Mouse (Mus musculus) C2C12 (cell line): ENCODE data around the gene Tk2. TPM values are rescaled to one million over a fixed set of nuclear protein-coding genes. Genes with fewer than 3 reads are reported as not detected.

Experiments used
- H3K27me3 ChIP-seq: one replicate; pipeline ENCODE4 v1.6.1; 2011; ENCODE audit not compliant: control insufficient read depth, insufficient read depth, insufficient read length
- H3K36me3 ChIP-seq: one replicate; pipeline ENCODE4 v1.6.1; 2011; ENCODE audit not compliant: control insufficient read depth, insufficient read depth
- H3K4me3 ChIP-seq: one replicate; pipeline ENCODE4 v1.5.1; 2011; ENCODE audit warnings: mild to moderate bottlenecking, control low read depth; ENCODE audit not compliant: poor library complexity, insufficient read depth, severe bottlenecking
- H3K79me2 ChIP-seq: one replicate; pipeline ENCODE4 v1.6.1; 2011; ENCODE audit not compliant: control insufficient read depth, insufficient read depth
- H3K79me3 ChIP-seq: one replicate; pipeline ENCODE4 v1.6.1; 2011; ENCODE audit warnings: low read depth, control low read depth
- H3ac ChIP-seq: one replicate; pipeline ENCODE3; 2011; ENCODE audit warnings: low read depth; ENCODE audit not compliant: control insufficient read depth, insufficient read length
- CEBPB ChIP-seq: IDR thresholded peaks from one replicate; pipeline ENCODE4 v1.6.1; 2011; ENCODE audit warnings: low read depth, mild to moderate bottlenecking, control low read depth, moderate library complexity
- CTCF ChIP-seq: IDR thresholded peaks from one replicate; pipeline ENCODE4 v1.5.1; 2011; ENCODE audit not compliant: control insufficient read depth, insufficient read depth, insufficient read length
- FOSL1 ChIP-seq: IDR thresholded peaks from one replicate; pipeline ENCODE4 v1.8.0; 2011; ENCODE audit warnings: mild to moderate bottlenecking, low read length; ENCODE audit not compliant: poor library complexity, insufficient read depth, severe bottlenecking
- MAX ChIP-seq: IDR thresholded peaks from one replicate; pipeline ENCODE4 v1.6.1; 2011; ENCODE audit warnings: mild to moderate bottlenecking, control low read depth
- MYOD1 ChIP-seq: IDR thresholded peaks from one replicate; pipeline ENCODE4 v1.6.1; 2011; ENCODE audit warnings: low read depth; ENCODE audit not compliant: control insufficient read depth, insufficient read length
- MYOG ChIP-seq: IDR thresholded peaks from one replicate; pipeline ENCODE4 v1.6.1; 2011; ENCODE audit not compliant: control insufficient read depth, insufficient read length; ENCODE audit errors: extremely low read depth
- USF1 ChIP-seq: IDR thresholded peaks from one replicate; pipeline ENCODE4 v1.6.1; 2011; ENCODE audit warnings: low read depth, mild to moderate bottlenecking, control low read depth, moderate library complexity
- polyA plus RNA-seq: library from polyadenylated mRNA; unstranded; fragments of >200 nt; fragmentation: generic; extraction: Trizol; gene quantifications from one replicate; pipeline ENCODE4 v1.2.1, GENCODE M21; 2012; ENCODE audit warnings: missing spikeins

Gene Tk2
- polyA plus RNA-seq, 1 experiment = 11.7 TPM

GRCm38 (mm10) chr8:104247054-104247907, 1.1 kb downstream of the Tk2 start:
- TF ChIP-seq MAX (no peak), USF1 (no peak), MYOG (no peak), FOSL1 (no peak), MYOD1 (no peak), CEBPB (no peak), CTCF (no peak)
- Histone ChIP-seq H3ac (peak overlapping the region; percentile 27), H3K36me3 (no peaks in the 10 kb centered on the region), H3K27me3 (no peaks in the 10 kb centered on the region), H3K79me3 (no peaks in the 10 kb centered on the region), H3K4me3 (peak overlapping the region; percentile 76), H3K79me2 (peaks cover 10% of the 10 kb centered on the region)

GRCm38 (mm10) chr8:104246621-104247020, 1.7 kb downstream of the Tk2 start:
- Histone ChIP-seq H3K27me3 (no peaks in the 10 kb centered on the region), H3K4me3 (no peak overlapping the region), H3K79me2 (peaks cover 4% of the 10 kb centered on the region), H3K79me3 (no peaks in the 10 kb centered on the region), H3ac (no peak overlapping the region), H3K36me3 (no peaks in the 10 kb centered on the region)
- TF ChIP-seq CTCF (no peak), USF1 (no peak), MYOG (no peak), MYOD1 (no peak), FOSL1 (no peak), MAX (no peak), CEBPB (no peak)

GRCm38 (mm10) chr8:104242038-104242644, 6.2 kb downstream of the Tk2 start:
- no peak for TF ChIP-seq MYOG
- no peak for TF ChIP-seq FOSL1
- TF ChIP-seq CEBPB = no peak
- no peak for TF ChIP-seq USF1
- TF ChIP-seq MAX = no peak
- TF ChIP-seq MYOD1 = no peak
- no peak for TF ChIP-seq CTCF
- H3K4me3 ChIP-seq = no peak overlapping the region
- no peaks in the 10 kb centered on the region for H3K27me3 ChIP-seq
- H3K79me2 ChIP-seq = no peaks in the 10 kb centered on the region
- peaks cover 12% of the 10 kb centered on the region for H3K36me3 ChIP-seq
- no peak overlapping the region for H3ac ChIP-seq
- no peaks in the 10 kb centered on the region for H3K79me3 ChIP-seq

- no peaks in the 10 kb centered on the region for H3K27me3 ChIP-seq
- H3K4me3 ChIP-seq = no peak overlapping the region
- TF ChIP-seq CEBPB (no peak), CTCF (no peak), MAX (no peak), FOSL1 (no peak), USF1 (no peak), MYOD1 (no peak), MYOG (no peak)
- no peaks in the 10 kb centered on the region for H3K79me2 ChIP-seq
- no peaks in the 10 kb centered on the region for H3K79me3 ChIP-seq
- H3K36me3 ChIP-seq = peaks cover 12% of the 10 kb centered on the region
- no peak overlapping the region for H3ac ChIP-seq
Observed at GRCm38 (mm10) chr8:104239418-104239861, 8.9 kb downstream of the Tk2 start.

GRCm38 (mm10) chr8:104234573-104234972, 13.8 kb downstream of the Tk2 start:
- Histone ChIP-seq H3ac (no peak overlapping the region), H3K27me3 (no peaks in the 10 kb centered on the region), H3K36me3 (peaks cover 9% of the 10 kb centered on the region), H3K79me2 (no peaks in the 10 kb centered on the region), H3K4me3 (no peak overlapping the region), H3K79me3 (no peaks in the 10 kb centered on the region)
- TF ChIP-seq MAX (no peak), MYOD1 (no peak), CEBPB (no peak), MYOG (no peak), CTCF (no peak), USF1 (no peak), FOSL1 (no peak)

- Histone ChIP-seq H3K79me3 (no peaks in the 10 kb centered on the region), H3ac (no peak overlapping the region), H3K4me3 (no peak overlapping the region), H3K36me3 (peaks cover 6% of the 10 kb centered on the region), H3K79me2 (no peaks in the 10 kb centered on the region), H3K27me3 (no peaks in the 10 kb centered on the region)
- TF ChIP-seq MYOD1 = no peak
- no peak for TF ChIP-seq USF1
- TF ChIP-seq CTCF = no peak
- no peak for TF ChIP-seq CEBPB
- no peak for TF ChIP-seq MYOG
- TF ChIP-seq FOSL1 = no peak
- TF ChIP-seq MAX = no peak
Observed at GRCm38 (mm10) chr8:104232919-104233318, 15.4 kb downstream of the Tk2 start.
